Mouse (Mus musculus) midbrain, embryonic 11.5 days (tissue): ENCODE results near the gene Gap43. TPM values are rescaled to one million over a fixed set of nuclear protein-coding genes. Genes with fewer than 3 reads are reported as not detected.
"Not testable (repeated sequence)": the region's sequence is repeated elsewhere in the genome, so short reads cannot be mapped to it uniquely, and the experiment has no call there.

Source experiments
- ATAC-seq: fragments of 200-750 bp; cut with Nextera tagmentation; 2 replicates; pipeline ENCODE4 v1.8.0; 2017; ENCODE audit warnings: moderate TSS enrichment, moderate library complexity; ENCODE audit not compliant: low FRiP score
- DNase-seq: peaks from one replicate; pipeline ENCODE4 v3.0.0; 2015; ENCODE audit warnings: low spot score; ENCODE audit errors: missing footprints
- H3K27ac ChIP-seq: fragments of 300-500 bp; sonication (generic); 2 replicates; pipeline ENCODE4 v1.5.1; 2014; ENCODE audit warnings: low read depth, low read length
- H3K27me3 ChIP-seq: fragments of 300-500 bp; sonication (generic); 2 replicates; pipeline ENCODE4 v1.6.1; 2014; ENCODE audit warnings: mild to moderate bottlenecking, low read length, moderate library complexity, mixed read lengths; ENCODE audit not compliant: control insufficient read depth, insufficient read depth
- H3K36me3 ChIP-seq: fragments of 300-500 bp; sonication (generic); 2 replicates; pipeline ENCODE4 v1.6.1; 2014; ENCODE audit warnings: mild to moderate bottlenecking, low read length, moderate library complexity, mixed read lengths; ENCODE audit not compliant: control insufficient read depth, insufficient read depth
- H3K4me1 ChIP-seq: fragments of 300-500 bp; sonication (generic); 2 replicates; pipeline ENCODE4 v1.6.1; 2014; ENCODE audit warnings: low read length; ENCODE audit not compliant: control insufficient read depth, insufficient read depth
- H3K4me2 ChIP-seq: fragments of 300-500 bp; sonication (generic); 2 replicates; pipeline ENCODE4 v1.6.1; 2014; ENCODE audit warnings: mild to moderate bottlenecking, moderate library complexity
- H3K4me3 ChIP-seq: fragments of 300-500 bp; sonication (generic); 2 replicates; pipeline ENCODE4 v1.5.1; 2014; ENCODE audit warnings: low read depth, low read length
- H3K9ac ChIP-seq: fragments of 300-500 bp; sonication (generic); 2 replicates; pipeline ENCODE4 v1.6.1; 2014; ENCODE audit warnings: low read length
- H3K9me3 ChIP-seq: fragments of 300-500 bp; sonication (generic); 2 replicates; pipeline ENCODE4 v1.6.1; 2016; ENCODE audit warnings: low read length; ENCODE audit not compliant: control insufficient read depth
- WGBS: fragments of 180-500 bp; shearing (Covaris S2); extraction: QIAGEN DNeasy Blood & Tissue Kit; methylation state at CpG from one replicate; pipeline ENCODE4 v1.1.7; 2014; 5-methylcytosine and 5-hydroxymethylcytosine counted together
- polyA plus RNA-seq: library from polyadenylated mRNA; unstranded; fragments of >200 nt; fragmentation: Nextera tagmentation; extraction: Ambion mirVana; gene quantifications from 2 replicates; pipeline ENCODE4 v1.2.1, GENCODE M21; 2014

Gene Gap43
- 301 and 323 TPM in 2 replicates for polyA plus RNA-seq

DNA sequence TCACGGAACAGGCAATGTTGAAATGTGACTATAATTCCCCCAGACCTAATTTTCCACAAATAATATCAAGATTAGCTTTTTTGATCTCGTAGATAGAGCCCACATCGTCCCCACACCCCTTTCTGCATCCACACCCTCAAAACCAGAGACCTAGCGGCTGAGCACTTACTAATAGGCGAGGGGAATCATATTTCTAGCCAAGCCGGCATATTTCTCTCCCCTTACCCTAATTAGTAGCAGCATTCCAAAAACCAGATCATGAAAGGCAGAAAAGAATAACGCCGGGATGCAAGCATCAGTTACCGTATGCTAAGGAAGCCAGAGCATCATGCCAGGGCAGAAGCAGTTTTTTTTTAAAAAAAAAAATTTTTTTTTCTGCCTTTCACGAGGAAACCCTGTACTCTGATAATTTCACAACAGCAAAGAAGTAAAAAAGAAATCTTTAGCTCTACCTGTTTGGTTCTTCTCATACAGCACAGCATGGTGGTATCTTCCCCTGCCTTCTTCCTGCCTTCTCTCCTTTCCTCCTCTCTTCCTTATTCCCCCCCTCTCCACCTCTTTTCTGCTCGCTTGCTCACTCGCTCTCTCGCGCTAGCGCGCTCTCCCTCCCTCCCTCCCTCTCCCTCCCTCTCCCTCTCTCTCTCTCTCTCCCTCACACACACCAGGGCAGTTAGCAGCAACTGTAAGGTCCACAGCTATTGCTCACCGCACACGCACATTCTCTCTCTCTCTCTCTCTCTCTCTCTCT is at the start of gene Gap43:
Gene Gap43, minus strand, starts transcription at position 631 of the 748 bp plus-strand sequence.
- Histone ChIP-seq H3K4me2 (peak within 1 kb of the TSS; percentile 72), H3K27me3 (no peaks in the 10 kb centered on the region), H3K4me3 (peak within 1 kb of the TSS; percentile 36), H3K4me1 (peaks cover 20% of the 10 kb centered on the region), H3K9ac (peak within 1 kb of the TSS; percentile 65), H3K9me3 (no peaks in the 10 kb centered on the region), H3K27ac (peak within 1 kb of the TSS; percentile 59), H3K36me3 (no peaks in the 10 kb centered on the region)
- WGBS = under 1% methylated on average over 18 of the region's 18 CpGs
- DNase-seq (peak; percentile 93), ATAC-seq (peak; percentile 82)

DNA sequence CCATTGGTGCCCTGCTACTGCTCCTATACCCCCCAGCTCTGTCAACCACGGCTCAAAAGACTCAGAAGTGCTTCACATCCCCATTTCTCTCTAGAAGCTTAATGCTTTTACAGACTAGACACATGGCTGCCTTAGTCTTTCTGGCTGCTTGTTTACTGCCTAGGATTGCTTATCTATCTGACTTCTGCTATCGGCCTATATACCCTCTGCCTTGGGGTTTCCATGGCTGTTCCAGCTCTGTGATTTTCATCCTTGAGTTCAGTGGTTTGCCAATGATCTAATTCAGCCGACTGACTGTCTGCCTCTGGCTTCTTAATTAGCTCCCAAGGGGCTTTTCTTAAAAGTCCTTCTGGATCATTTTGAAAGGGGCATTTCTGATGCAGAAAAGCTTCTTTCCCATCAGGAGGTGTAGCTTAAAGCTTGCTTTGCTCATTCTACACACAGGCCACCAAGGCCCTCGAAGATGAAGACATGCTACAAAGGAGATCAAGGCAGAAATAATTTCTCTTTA is 40.9 kb upstream of the Gap43 start:
- no peak overlapping the region for H3K4me3 ChIP-seq
- H3K9me3 ChIP-seq = no peaks in the 10 kb centered on the region
- ATAC-seq (no peak), DNase-seq (peak; percentile 82)
- no peaks in the 10 kb centered on the region for H3K36me3 ChIP-seq
- no peak overlapping the region for H3K9ac ChIP-seq
- no peaks in the 10 kb centered on the region; the same call in 1 of the 2 replicates for H3K4me1 ChIP-seq
- no peak overlapping the region for H3K27ac ChIP-seq
- no peak overlapping the region for H3K4me2 ChIP-seq
- WGBS = 12% methylated on average over 4 of the region's 4 CpGs
- H3K27me3 ChIP-seq = no peaks in the 10 kb centered on the region

GRCm38 (mm10) chr16:42380641-42381040 is 40.2 kb upstream of the Gap43 start:
- no peaks in the 10 kb centered on the region for H3K9me3 ChIP-seq
- DNase-seq (no peak), ATAC-seq (no peak)
- no peak overlapping the region for H3K4me3 ChIP-seq
- H3K9ac ChIP-seq = no peak overlapping the region
- no peaks in the 10 kb centered on the region; the same call in 1 of the 2 replicates for H3K4me1 ChIP-seq
- no peak overlapping the region for H3K27ac ChIP-seq
- no peak overlapping the region for H3K4me2 ChIP-seq
- no peaks in the 10 kb centered on the region for H3K36me3 ChIP-seq
- 45% methylated on average over 3 of the region's 3 CpGs for WGBS
- H3K27me3 ChIP-seq = no peaks in the 10 kb centered on the region

GRCm38 (mm10) chr16:42370148-42370547 is 29.7 kb upstream of the Gap43 start:
- WGBS = 76% methylated on average over 6 of the region's 6 CpGs
- no peak for ATAC-seq

DNA sequence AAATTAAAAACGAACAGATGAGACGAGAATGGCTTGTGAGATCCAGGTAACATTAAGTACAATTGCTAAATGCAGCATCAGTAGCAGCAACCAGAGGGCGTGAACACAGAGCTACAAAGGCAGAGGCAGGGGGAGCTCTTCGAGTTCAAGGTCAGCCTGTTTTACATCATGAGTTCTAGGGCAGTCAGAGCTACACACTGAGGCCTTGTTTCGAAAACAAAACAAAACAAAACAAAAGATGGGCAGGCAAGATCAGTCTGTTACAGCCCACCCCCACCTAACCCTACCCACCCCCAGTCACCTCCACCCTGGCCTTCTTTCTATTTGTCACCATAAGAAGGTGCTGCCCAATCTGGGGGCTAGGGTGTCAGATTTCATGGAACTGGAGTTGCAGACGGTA is 28.9 kb upstream of the Gap43 start:
- DNase-seq = no peak
- WGBS = 81% methylated on average over 6 of the region's 6 CpGs
- Histone ChIP-seq H3K4me1 (no peaks in the 10 kb centered on the region), H3K4me3 (no peak overlapping the region), H3K27ac (no peak overlapping the region), H3K9ac (no peak overlapping the region), H3K9me3 (no peaks in the 10 kb centered on the region), H3K27me3 (no peaks in the 10 kb centered on the region), H3K4me2 (no peak overlapping the region), H3K36me3 (no peaks in the 10 kb centered on the region)
- no peak for ATAC-seq

More at GRCm38 (mm10) chr16:42370148-42370547, 29.7 kb upstream of the Gap43 start:
- Histone ChIP-seq H3K27ac (no peak overlapping the region), H3K9me3 (no peaks in the 10 kb centered on the region), H3K27me3 (no peaks in the 10 kb centered on the region), H3K9ac (no peak overlapping the region), H3K36me3 (no peaks in the 10 kb centered on the region), H3K4me3 (no peak overlapping the region), H3K4me2 (no peak overlapping the region), H3K4me1 (no peaks in the 10 kb centered on the region)
- DNase-seq = no peak

DNA sequence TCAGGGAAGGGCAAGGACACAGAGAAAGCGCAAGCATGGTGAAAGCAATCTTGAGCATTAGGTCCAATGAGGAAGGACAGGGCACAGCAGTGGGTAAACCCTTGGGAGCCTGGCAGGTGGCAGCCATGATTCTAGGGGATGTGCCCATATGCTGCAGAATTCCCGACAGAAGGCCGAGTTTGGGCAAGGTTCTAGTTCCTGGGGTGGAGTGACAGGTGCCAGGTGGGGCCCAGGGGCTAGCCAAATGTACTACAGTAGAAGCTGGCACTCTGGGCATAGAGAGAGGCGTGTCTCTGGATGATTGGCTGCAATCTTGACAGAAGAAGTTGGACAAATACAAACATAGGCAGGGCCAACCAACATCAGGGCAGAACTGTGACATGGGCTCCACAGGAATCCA is 19.6 kb upstream of the Gap43 start:
- WGBS = 89% methylated on average over 4 of the region's 4 CpGs

DNA sequence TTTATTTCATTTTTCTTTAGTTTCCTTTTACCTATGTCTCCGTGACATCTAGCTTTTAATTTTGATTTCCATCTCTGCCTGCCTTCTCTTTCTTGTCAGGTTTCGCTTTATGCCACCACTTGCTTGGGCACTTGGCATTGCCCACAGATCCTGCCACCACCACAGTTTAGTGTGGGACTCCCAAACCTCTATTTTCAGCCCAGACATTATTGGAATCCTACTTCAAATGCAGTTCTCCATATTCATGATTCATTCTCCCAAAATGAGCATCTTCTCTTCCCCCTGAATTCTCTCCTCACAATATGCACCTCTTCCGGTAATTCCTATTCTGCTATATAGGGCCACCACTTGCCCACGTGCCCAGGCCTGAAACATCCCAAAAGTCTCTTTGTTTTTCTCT is 17.6 kb upstream of the Gap43 start:
- Histone ChIP-seq H3K9ac (no peak overlapping the region), H3K4me1 (no peaks in the 10 kb centered on the region), H3K36me3 (no peaks in the 10 kb centered on the region), H3K4me2 (no peak overlapping the region), H3K27ac (no peak overlapping the region), H3K27me3 (no peaks in the 10 kb centered on the region), H3K9me3 (no peaks in the 10 kb centered on the region), H3K4me3 (no peak overlapping the region)
- ATAC-seq (no peak), DNase-seq (no peak)
- 91% methylated on average over 4 of the region's 4 CpGs for WGBS

More for the DNA sequence above, 19.6 kb upstream of the Gap43 start:
- Histone ChIP-seq H3K27me3 (no peaks in the 10 kb centered on the region), H3K36me3 (no peaks in the 10 kb centered on the region), H3K27ac (no peak overlapping the region), H3K9ac (no peak overlapping the region), H3K9me3 (no peaks in the 10 kb centered on the region), H3K4me3 (no peak overlapping the region), H3K4me2 (no peak overlapping the region), H3K4me1 (no peaks in the 10 kb centered on the region)
- ATAC-seq (no peak), DNase-seq (no peak)

DNA sequence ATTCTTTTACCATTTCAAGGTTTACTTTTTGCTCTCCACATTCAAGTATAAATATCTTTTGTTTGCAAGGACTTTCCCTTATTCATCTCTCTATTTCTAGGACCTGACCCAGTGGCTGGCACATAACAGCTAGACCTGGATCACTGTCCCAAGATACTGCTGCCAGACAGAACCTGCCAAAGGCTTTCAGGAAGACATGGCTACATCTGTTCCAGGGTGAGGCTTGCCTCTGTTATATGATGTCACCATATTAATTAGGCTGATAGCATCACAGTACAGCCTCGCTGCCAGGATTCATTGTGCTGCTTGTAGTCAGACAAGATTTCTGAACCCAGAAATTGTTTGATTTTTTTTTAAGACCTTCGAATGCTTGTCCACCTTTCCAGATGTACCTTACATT is 9.6 kb upstream of the Gap43 start:
- Histone ChIP-seq H3K9ac (no peak overlapping the region), H3K27me3 (no peaks in the 10 kb centered on the region), H3K4me2 (no peak overlapping the region), H3K4me3 (no peak overlapping the region), H3K27ac (no peak overlapping the region), H3K4me1 (no peaks in the 10 kb centered on the region), H3K9me3 (no peaks in the 10 kb centered on the region), H3K36me3 (no peaks in the 10 kb centered on the region)
- WGBS = 80% methylated on average over 2 of the region's 2 CpGs
- ATAC-seq (no peak), DNase-seq (no peak)

- H3K4me2 ChIP-seq, H3K9ac ChIP-seq, H3K9me3 ChIP-seq, H3K27ac ChIP-seq, H3K36me3 ChIP-seq, DNase-seq, H3K27me3 ChIP-seq: not testable (repeated sequence)
- H3K4me3 ChIP-seq = peak overlapping the region; percentile 36; the same call in 1 of the 2 replicates
- 10% methylated on average over 2 of the region's 3 CpGs for WGBS
- H3K4me1 ChIP-seq = peaks cover 20% of the 10 kb centered on the region
- ATAC-seq = peak; percentile 73; the same call in 1 of the 2 replicates
These were observed 414 bp upstream of the Gap43 start for GRCm38 (mm10) chr16:42340865-42341264.
